Mouse (Mus musculus) liver, adult 2 months (tissue): ENCODE results near the gene Lpp.

ENCODE experiments used
- CTCF ChIP-seq: fragments of 200-500 bp; IDR thresholded peaks from 2 replicates; pipeline ENCODE4 v1.5.1; 2011; ENCODE audit warnings: low read depth, low read length, control low read depth
- POLR2A ChIP-seq: fragments of 200-500 bp; IDR thresholded peaks from 2 replicates; pipeline ENCODE4 v1.6.1; 2011; ENCODE audit warnings: low read length, control low read depth; ENCODE audit not compliant: insufficient read depth; ENCODE audit errors: extremely low read depth

GRCm38 (mm10) chr16:24496635-24497034, 103.3 kb downstream of the Lpp start:
- TF ChIP-seq POLR2A (no peak), CTCF (no peak)
